Mouse (Mus musculus): ENCODE measurements around the gene Gm45713.
"Not testable (repeated sequence)": the region's sequence is repeated elsewhere in the genome, so short reads cannot be mapped to it uniquely, and the experiment has no call there.

Gene Gm45713

DNA sequence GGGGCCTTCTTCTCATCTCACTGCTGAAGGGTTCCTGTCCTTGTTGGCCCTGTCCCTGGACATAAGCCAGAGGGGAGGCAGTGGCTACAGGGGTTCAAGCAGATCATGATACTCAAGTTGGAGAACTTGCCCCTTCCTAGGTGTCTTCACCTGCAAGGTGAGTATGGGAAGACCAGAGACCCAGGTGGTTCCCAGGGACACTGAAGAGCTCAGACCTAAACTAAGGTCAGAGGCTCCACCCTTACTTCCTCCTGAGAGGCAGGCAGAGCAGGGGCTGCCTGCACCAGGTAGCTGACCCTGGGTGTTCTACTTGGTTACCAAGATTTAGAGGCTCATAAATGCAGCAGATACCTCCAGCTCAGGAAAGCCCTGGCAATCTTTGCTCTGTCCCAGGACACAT, 14.1 kb downstream of the Gm45713 start:
- no peak for DNase-seq

DNA sequence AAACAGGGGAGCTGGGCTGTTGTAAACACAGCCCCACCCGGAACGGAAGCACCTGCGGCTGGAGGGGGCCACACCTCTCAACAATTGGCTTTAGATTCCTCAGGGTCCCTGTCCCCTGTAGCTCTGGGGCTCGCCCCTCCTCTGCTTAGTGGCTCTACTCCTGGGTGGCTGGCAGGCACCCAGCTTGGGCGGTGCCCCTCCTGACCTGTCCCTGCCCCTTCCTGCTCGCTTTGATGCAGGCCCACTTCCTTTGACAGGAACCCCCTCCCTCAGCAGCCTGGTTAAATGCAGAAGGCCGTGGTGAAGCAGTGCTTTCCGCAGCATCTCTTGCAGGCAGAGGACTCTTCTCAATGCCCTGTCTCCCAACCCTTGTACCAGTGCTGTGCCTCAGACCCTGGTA, 14.6 kb downstream of the Gm45713 start:
- DNase-seq = peak; percentile 78 to 79

DNA sequence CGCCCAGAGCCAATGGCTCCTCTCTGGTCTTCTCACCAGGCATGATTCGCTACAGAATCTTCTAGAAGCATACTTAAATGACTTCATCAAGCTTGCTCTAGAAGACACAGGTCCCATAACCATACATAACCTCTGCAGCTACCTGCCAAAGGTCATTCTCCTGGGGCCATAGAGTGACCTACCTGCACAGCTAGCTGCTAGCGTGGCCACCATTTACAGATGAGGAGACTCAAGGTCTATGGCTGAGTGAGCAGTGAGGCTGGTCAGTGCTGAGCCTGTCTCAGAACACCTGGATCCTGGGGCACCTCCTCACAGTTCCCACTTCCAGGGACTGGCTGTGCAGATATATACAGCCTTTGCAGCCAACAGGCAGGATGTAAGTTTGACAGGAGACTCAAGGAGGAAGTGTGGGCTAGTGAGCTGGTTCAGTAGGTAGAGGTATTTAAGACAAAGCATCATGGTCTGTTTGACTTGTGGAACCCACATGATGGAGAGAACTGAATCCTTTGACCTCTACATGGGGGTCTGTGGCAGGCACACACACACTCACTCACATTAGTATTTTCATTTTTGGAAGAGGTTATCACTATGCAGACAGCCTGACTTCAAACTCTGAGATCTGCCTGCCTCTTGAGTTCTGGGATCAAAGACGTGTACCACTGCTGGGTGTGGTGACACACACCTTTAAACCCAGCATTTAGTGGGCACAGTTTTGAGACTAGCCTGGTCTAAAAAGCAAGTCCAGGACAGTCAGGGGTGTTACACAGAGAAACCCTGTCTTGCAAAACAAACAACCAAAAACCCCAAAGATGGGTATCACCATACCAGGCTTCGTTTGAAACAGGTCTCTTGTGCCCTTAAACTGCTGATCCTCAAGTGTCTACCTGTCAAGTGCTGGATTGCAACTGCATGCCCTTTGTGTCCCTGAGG, 16.0 kb downstream of the Gm45713 start:
- DNase-seq = no peak

DNA sequence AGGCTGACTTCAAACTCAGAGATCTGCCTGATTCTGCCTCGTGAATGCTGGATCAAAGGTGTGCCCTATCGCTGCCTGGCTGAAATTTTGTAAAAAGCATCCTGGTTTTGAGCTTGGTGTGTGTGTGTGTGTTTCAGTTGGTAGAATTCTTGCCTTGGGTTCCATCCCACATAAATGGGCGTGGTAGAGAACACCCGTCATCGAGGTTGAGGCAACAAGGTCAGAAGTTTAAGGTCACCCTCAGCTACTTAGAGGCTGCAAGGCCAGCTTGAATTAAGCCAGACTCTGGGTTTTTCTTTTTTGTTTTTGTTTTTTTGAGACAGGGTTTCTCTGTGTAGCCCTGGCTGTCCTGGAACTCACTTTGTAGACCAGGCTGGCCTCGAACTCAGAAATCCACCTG, 17.7 kb downstream of the Gm45713 start:
- no peak for DNase-seq

DNA sequence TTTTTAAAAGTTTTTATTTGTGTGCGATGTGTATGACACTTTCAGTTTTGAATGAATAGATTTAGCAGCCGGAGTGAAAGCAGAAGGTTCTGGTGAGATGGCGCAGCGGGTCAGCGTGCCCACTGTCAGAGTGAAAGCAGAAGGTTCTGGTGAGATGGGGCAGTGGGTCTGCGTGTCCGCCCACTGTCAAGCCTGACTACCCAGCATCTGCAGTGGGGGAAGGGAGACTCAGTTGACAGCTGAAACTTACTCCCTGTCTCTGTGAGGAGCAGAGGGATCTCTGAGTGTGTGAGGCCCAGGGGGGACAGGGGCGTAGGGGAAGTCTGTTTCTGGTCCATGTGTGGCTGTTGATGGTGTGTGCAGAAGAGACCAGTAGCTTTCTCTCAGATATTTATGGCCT, 18.5 kb downstream of the Gm45713 start:
- no peak for DNase-seq

DNA sequence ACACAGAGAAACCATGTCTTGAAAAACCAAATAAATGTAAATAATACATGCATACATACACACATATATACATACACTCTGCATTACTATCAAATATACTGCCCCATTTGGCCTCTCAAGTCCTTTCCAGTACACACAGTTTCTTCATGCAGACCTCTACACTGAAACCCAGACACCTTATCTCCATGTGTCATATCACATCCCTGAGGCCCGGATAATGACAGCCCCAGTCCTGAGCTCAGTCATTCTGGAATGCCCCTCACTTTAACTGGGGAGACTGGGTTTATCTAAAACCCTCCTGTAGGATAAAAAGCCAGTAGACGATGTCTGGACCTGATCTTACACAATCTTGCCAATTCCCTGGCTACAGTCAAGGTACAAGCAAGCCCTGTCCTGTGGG, 22.6 kb downstream of the Gm45713 start:
- no peak for DNase-seq

DNA sequence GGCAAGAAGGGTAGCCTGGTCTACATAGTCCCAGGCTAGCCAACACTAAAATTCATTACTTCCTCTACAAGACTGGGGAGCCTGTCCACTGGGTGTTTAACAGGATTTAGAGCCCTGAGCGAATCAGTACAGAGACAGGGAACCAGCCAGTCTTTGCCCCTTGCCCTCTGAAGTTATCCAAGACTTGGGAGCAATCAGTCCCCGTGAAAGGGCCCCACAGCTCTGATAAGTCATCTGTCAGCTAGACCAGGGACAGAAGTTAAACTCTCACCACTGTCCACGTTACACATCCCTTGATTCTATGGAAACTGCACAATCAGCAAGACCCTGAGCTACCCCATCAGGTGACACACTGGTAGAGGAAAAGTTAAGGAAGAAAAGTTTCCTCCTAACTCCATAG, 23.5 kb downstream of the Gm45713 start:
- DNase-seq = no peak

DNA sequence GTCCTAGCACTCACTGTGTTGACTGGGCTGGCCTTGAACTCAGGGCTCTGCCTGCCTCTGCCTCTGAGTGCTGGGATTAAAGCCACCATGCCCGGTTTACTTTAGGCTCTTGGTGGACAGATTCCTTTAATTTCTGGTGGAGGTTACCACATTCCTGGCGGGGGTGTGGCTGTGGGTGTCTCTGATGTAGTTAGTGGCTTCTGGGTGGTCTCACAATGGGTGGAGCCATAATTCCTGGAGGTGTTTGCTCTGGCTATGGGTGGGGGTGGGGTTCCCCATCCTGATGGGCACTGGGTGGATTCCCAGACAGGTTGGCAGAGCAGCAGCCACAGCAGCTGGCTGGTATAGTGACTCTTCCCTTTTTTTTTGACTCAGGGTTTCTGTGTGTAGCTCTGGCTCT, 24.1 kb downstream of the Gm45713 start:
- no peak for DNase-seq

DNA sequence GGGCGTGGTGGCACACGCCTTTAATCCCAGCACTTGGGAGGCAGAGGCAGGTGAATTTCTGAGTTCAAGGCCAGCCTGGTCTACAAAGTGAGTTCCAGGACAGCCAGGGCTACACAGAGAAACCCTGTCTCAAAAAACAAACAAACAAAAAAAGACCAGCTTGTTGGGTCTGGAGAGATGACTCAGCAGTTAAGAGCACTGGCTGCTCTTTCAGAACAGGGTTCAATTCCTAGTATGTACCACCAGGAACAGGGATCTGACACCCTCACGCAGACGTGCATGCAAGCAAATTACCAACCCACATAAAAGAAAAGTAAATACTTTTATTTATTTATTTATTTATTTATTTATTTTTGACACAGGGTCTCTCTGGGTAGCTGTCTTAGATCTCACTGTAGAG, 25.9 kb downstream of the Gm45713 start:
- DNase-seq = not testable (repeated sequence)

DNA sequence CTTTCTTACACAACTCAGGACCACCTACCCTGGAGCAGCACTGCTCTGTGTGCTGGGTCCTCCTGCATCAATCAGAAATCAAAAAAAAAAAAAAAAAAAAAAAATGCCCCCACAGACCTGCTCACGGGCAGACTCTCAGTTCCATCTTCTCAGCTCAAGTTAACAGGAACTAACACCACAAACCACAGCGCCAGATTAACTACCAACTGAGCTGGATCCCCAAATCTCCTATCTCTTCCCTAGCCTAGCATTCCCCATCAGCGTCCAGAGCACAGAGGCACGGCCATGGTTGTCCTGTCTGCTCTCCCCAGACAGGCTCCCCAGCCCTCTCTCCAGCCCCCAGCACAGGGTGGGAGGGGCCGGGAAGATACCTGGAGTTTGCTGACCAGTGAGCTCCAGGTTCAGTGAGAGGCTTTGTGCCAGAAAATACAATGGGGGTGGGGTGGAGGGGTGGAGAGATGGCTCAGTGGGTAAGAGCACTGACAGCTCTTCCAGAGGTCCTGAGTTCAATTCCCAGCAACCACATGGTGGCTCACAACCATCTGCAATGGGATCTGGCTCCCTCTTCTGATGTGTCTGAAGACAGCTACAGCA, 28.9 kb downstream of the Gm45713 start:
- no peak for DNase-seq

DNA sequence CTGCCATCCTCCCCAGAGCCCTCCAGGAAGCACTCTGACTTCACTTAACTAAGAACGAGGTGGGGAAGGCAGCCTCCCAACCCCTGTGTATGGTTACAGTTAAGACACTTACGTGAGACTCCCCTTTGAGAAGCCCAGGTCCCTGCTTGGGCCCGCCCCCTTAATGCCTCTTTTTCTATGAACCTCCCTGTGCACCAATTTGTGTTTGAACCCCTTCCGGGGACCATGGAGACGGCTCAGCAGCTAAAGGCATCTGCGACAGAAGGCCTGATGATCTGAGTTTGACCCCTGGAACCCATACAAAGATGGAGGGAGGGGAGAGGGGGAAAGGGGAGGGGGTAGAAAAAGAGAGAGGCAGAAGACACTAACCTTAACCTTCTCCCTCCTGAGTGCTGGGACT, 29.6 kb downstream of the Gm45713 start:
- DNase-seq = no peak

DNA sequence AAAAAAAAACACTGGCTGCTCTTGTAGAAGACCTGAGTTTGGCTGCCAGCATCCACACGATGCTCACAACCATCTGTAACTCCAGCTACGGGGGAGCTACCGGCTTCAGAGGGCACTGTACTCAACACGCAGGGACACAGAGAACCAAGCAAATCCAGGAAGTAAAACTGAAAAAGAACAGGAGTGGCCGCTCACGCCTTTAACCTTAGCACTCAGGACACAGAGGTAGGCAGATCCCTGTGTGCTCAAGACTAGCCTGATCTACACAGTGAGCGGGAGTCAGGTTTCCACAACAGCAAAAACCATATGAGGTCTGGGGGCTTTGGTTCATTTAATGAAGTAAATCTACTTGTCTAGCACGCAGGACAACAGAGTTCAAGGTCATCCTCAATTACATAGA, 30.5 kb downstream of the Gm45713 start:
- DNase-seq = no peak

DNA sequence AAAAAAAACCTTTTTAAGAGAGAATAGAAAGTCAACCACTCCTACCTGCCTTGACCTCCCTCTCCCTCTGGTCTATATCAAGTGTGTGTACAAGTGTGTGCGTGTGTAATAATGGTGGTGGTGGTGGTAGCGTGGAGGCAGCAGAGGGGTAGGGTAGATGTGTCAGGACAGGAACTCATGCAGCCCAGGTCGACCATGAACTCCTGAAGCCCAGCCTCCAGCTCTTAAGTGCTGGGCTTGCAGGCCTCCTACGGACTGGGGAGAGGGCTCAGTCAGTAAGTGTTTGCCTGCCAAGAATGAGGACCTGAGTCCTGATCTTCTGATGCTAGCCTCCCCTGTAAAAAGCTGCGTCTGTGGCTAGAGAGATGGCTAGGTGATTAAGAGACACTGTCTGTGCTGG, 31.1 kb downstream of the Gm45713 start:
- DNase-seq = no peak

DNA sequence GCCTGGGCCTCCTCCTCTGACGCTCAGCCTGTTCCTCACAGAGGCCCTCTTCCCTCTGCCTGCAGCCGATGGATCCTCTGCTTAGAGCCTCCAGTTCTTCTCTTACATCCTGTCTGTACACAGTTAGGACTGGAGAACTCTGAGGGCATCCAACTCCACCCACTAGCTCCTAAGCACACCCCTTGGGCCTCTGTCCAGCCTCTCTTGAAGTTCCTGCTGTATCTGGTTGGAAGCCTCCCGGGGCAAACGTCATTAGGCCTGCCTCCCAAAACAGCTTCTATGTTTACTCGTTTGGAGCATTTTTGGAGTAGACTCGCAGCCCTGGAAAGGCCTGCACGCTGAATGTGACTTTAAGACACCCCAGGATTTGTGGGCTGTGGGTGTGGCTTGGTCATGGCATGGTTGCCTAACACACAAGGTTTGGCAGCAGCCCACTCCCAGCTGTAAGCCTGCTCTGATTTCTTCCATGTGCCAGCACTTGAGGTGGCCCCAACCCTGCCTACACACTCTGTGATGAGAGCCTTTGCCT, 32.3 kb downstream of the Gm45713 start, which contains the start of gene Fcgrt:
Fcgrt (minus strand) TSS at position 200 of the 529 bp plus-strand sequence.
- peak; percentile 97 to 98 for DNase-seq

DNA sequence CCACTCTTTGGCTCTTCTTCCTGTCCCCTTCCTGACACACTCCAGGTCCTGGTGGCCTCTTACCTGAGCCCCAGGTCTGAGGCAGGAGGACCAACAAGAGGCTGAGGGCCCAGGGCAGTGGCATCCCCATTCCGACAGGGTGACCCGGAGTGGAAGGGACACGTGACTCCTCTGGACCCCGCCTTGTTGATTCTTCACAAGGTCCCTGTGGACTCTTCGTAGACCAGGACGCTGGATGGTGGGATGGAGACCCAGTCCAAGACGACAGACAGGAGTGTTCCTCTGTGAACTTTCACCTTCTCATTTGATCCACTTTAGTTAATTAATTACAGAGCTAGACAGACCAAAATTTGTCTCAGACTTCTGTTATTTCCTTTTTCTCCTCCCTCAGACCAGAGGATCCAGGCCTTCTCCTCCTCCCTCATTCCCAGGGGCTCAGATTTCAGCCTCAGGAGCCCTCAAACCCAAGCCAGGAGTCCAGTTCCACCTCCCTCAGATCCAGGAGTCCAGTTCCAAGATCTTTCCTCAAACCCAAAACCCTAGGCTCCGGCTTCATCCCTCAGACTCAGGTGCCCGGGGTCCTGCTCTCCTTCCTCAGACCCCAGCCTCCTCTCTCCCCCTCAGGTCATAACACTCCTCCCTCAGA, 33.0 kb downstream of the Gm45713 start:
- peak in 1 of 2 experiments; percentile 48 for DNase-seq

DNA sequence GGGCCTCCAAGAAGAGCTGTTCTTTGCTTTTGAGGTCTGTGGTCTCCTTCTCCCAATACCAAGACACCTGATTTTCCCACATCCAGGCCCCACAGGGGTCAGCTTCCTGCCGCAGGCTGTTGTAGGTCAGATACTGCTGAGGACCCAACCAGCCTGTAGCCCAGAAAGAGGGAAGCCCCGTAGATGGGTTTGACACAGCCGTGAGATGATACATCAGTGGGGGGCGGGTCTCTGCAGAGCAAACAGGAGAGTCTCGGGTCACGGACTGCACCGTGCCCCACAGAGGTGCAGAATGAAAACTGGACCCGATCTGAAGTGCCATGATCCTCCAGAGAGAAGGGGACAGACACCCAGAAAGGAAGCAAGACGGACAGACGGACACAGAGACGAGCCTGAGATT, 33.6 kb downstream of the Gm45713 start:
- DNase-seq = no peak

DNA sequence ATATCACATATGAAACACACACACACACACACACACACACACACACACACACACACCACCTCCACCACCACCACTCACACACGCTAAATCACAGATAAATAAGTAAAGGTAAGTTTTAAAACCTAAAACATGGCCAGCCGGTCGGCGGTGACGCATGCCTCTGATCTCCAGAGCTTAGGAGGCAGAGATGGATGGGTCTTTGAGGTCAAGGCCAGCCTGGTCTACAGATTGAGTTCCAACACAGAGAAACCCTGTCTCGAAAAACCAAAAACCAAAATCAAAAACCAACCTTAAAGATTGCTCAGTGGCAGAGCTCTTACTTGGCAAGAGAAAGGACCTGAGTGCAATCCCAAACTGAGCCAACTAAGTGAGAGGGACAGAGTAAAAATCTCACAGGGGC, 36.0 kb downstream of the Gm45713 start:
- no peak for DNase-seq

DNA sequence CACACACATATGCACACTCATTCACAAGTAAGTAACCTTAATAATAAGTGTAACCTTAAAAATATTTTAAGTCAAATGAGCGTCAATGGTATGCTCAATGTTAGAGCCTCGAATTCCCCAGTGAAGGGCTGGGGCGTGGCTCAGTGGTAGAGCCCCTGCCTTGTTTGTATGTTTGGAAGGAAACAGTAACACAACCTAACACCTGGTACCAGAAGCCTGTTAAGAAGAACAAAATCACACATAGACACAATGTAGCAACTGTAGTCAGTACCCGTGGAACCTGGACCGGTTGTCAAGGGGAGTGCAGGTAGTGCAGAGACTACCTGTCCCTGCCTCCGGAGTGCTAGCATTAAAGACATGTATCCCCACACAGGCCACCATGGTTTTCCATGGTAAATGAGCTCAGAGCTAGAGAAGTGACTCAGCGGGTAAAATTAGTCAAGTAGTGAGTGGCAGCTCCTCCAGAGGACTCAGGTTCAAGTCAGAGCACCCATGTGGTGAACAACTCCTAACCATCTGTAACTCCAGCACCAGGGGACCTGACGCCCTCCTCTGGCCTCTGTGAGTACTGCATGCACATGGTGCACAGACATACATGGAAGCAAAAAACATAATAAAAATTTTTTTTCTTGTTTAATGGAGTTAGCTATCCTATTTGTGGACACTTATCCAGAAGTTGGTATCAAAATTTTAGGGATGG, 37.3 kb downstream of the Gm45713 start:
- no peak for DNase-seq

DNA sequence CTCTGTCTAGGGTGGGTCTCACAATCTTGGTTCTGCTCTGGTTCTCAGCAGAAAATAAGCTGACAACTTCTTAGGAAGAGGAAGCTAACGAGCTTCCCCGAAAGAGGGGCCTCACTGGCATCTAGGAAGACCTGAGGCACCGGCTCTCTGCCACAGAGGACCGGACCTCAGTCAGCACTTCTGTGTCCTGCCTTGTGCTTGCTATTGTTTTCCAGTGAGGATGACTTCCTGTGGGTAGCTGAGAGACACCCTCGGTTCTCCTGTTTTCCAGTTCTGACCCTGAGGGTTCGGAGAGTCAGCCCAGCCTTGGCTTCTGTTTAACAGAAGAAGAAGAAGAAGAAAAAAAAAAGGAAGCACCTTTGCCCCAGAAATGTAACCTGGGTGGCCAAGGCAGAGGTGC, 38.6 kb downstream of the Gm45713 start:
- no peak for DNase-seq

DNA sequence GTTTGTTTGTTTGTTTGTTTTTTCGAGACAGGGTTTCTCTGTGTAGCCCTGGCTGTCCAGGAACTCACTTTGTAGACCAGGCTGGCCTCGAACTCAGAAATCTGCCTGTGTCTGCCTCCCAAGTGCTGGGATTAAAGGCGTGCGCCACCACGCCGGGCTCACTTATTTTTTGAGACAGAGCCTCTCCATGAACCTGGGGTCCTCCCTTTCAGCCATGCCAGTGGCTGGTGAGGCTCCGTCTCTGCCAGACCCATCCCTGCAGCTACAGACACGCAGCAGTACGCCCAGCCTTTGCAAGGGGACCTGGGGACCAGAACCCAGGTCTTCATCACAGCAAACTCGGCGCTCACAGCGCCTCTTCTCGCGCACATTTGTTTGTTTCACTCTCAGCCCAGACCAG, 40.1 kb downstream of the Gm45713 start:
- not testable (repeated sequence) for DNase-seq

DNA sequence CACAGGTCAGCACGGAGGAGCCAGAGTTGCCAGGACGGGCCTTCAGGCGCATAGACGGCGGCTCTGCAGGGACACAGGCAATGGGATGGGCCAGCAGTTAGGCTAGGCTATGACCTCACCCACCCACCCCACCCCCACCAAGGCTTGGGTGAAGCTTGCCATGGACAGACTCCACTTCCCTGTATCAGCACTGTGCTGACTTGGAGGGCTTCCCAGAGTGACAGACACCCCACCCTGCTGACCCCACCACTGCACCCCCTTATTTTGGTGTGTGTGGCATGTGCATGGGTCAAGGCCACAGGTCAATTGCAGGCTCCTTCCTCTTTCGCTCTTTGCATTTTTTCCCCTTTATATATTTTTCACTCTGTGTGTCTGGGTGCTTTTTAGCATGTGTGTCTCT, 40.7 kb downstream of the Gm45713 start:
- peak; percentile 46 to 48 for DNase-seq

DNA sequence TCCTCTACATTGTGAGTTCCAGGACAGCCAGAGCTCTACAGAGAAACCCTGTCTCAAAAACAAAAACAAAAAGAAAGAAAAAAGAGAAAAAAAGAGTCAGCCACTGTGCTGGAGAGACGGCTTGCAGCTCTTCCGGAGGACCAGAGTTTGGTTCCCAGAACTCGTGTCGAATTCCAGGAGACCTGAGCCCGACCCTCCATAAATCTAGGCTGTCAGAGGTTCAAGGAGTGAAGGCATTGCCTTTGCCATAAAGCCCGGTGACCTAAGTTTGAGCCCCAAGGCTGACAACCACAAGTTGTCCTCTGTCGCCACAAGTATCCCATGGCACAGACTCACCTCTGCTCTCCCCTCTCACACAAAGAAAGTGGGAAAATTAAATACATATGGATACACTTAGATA, 41.9 kb downstream of the Gm45713 start:
- no peak for DNase-seq

DNA sequence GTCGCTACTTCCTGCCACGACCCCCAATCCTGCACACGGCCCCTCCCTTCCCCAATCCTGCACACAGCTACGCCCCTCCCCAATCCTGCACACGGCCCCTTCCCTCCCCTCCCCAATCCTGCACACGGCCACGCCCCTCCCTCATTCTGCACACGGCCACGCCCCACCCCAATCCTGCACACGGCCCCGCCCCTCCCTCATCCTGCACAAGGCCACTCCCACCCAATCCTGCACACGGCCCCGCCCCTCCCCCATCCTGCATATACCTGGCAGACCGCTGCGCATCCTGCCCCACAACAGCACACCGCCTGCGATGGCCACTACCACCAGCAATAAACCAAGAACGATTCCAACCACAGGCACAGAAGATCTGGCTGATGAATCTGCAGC, 42.5 kb downstream of the Gm45713 start:
- no peak for DNase-seq
